Mouse (Mus musculus) MEL-GATA-1-ER (cell line): ENCODE results near the gene Bud13.
"Not testable (repeated sequence)": the region's sequence is repeated elsewhere in the genome, so short reads cannot be mapped to it uniquely, and the experiment has no call there.

Experiments
- DNase-seq: peaks from one replicate; pipeline ENCODE4 v3.0.0-alpha.2; 2012; ENCODE audit warnings: low read depth; ENCODE audit errors: extremely low read depth

Gene Bud13

GRCm38 (mm10) chr9:46336294-46336693 is 53.5 kb downstream of the Bud13 start:
- DNase-seq: not testable (repeated sequence)

- DNase-seq: no peak
Measured at GRCm38 (mm10) chr9:46337331-46337730, 54.5 kb downstream of the Bud13 start.

DNA sequence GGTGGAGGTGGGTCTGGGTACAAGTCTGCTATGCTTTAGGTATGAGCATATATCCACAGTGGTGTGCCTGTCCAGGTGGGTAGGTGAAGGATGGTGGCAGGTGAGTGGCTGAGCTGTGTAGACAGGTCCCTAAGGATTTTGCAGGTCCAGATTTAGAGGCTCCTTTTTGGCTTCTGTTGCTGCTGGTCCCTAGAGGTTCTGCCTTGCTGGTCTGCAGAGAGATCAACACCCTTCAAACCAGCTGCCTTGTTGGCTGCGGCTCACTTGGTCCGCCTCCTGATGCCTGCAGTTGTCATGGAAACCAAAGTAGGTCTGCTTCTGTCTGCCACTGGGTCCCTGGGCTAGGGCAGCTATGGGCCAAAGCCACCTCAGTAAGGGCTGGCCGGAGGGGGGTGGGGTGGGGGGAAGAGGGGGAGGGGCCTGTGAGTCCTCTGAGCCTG is 55.1 kb downstream of the Bud13 start:
- no peak for DNase-seq

DNA sequence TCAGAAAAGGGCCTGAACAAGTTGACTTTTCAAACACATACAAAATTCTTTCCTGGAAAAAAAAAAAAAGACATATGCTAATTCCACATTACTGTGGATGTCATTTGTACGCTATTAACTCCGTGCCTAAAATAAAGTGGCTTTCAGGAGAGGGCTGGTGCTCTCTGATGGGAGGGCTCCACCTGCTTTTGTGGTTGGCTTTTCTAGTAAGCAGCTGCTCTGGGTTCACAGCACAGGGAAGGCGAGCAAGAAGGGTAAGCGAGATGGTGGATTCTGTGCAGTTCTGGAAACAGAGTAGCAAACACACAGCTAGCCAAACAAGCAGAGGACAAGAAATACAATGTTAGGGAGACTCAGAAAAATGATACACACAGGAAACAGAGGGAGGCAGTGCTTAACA is 55.6 kb downstream of the Bud13 start:
- DNase-seq: no peak

- DNase-seq: no peak
Measured at GRCm38 (mm10) chr9:46339051-46339652, 56.3 kb downstream of the Bud13 start.

GRCm38 (mm10) chr9:46345887-46346665 is 63.3 kb downstream of the Bud13 start:
- DNase-seq: no peak
